Mouse (Mus musculus) MN1 (cell line): ENCODE measurements at regions not wholly inside any gene's neighbourhood (a gene's known extent, or its start where the extent isn't known, plus 50 kb on each side); places are given as distances from the start of the nearest gene placed in this dataset.
"Not testable (repeated sequence)": the region's sequence is repeated elsewhere in the genome, so short reads cannot be mapped to it uniquely, and the experiment has no call there.

ENCODE experiments used
- DNase-seq: peaks from one replicate; pipeline ENCODE4 v3.0.0-alpha.2; 2016; ENCODE audit warnings: low spot score

- DNase-seq: no peak
Measured at GRCm38 (mm10) chr13:26267501-26267900, 502.5 kb downstream of the Hdgfl1 start.

GRCm38 (mm10) chr13:26235941-26236340, 534.0 kb downstream of the Hdgfl1 start:
- no peak for DNase-seq

DNA sequence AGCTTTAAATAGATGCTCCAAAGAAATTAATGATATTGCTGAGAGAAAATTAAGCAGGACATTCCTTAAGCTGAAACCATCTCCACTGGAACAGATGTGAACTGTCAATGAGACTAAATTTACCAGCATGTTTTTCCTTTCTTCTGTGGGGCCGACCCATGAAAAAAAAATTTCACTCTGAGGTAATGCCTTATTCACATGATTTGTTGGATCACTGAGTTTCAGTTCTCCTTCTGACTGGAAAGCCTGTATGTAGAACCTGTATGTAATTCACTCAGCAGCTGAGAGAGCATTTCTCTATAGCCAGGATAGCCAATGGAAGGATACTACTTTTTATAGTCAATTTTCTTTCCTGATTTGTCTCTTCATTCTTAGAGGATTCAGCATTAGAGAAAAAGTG, 535.3 kb downstream of the Hdgfl1 start:
- DNase-seq: no peak

GRCm38 (mm10) chr13:26217299-26217698, 552.7 kb downstream of the Hdgfl1 start:
- no peak for DNase-seq

- no peak for DNase-seq
Measured at GRCm38 (mm10) chr13:26216579-26216978, 553.4 kb downstream of the Hdgfl1 start.

DNA sequence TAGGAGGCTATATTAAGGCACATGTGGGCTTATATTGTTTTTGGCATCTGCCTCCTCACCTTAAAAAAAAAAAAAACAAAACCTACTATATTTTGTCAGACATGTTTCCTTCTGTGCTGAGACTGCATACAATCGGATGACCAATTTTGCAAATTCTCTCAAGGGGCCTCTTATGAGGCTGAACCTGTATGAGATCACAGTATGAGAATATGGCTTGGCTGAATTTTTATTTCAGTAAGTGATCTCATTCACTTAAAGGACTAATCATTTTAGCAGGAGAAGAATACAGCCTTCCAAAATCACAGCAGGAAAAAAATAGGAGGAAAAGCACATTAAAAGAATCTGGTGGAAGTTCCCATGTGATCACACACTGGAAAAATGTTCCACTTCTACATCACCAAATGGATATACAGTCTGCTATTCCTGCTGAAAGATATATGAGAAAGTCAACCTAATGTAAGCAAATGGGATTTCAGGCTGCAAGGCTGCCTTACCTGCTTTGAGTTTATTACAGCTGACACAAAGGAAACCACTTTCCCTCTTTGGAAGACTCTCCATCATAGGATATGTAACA, 564.3 kb downstream of the Hdgfl1 start:
- DNase-seq: no peak

DNA sequence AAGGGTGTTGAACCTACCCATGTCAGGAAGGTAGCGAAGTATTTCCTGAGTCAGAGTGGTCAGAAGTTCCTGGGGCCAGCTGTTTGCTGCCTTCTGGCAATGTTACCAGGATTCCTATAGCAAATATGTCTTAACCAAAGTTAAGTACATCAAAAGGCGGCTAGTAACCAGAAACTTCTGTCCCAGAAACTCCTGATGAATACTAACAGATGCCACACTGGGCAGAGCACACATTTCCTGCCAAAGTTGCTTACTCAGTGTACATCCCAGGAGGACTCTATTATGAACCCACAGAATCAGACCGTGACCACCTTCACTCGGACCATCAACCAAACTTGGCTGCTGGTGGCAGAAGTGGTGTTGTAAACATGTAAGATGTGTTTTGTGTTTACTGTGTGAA, 575.3 kb downstream of the Hdgfl1 start:
- no peak for DNase-seq

DNA sequence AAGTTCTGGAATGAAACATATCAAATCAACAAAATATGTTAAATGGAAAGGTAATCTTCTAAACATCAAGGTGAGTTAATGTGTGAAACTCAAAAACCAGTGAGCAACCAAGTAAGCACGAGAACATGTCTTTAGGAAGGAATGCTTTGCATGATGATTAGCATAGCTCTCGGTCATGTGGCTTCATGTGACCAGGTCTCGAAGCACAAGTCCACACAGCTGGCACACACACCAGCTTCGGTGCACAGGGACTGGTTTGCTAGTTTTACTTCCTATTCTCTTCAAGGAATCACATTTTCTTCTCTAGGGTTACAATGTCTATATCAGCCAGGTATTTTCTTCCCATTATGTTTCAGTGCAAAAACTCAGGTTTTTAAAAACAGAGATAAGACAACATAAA, 586.1 kb downstream of the Hdgfl1 start:
- no peak for DNase-seq

- DNase-seq: no peak
Measured at GRCm38 (mm10) chr13:26171891-26172482, 598.0 kb downstream of the Hdgfl1 start.

- DNase-seq: no peak
Measured at GRCm38 (mm10) chr13:26169641-26170040, 600.3 kb downstream of the Hdgfl1 start.

DNA sequence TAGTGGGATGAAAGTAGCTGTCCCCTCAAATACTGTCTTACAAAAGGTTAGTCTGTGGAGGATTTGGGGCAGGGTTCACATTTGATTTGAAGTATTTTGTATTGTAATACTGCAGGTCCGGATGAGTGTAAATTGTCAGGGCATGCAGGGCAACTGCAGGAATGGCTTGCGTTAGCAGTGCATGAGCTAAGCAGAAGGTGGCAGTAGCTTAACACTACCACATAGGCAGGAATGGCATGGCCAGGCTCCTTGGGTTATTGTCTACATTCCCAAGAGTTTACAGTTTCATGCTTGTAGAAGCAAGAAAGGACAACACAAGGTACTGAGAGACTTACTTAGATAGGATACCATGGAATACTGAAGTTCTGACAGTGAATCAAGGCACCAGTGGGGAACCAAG, 611.3 kb downstream of the Hdgfl1 start:
- no peak for DNase-seq

- peak; percentile 47 for DNase-seq
Measured at GRCm38 (mm10) chr13:26154701-26155471, 615.1 kb downstream of the Hdgfl1 start.

DNA sequence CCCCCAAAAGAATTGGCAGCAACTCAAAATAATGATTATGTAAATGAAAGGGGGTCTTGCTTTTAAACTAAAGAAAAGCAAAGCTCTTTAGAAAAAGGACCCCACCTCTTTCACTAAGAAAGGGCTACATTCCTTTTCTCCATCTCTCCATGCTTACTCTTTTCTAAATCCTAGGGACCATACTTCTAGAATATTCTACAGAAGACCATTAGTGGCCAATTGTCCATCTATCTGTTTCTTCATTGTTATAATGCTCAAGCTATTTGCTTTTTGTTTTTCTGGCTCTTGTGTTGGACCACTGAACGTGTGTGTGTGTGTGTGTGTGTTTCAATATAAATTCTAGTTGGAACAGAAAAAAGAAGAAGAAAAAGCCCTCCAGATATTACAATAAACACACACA, 615.7 kb downstream of the Hdgfl1 start:
- no peak for DNase-seq

GRCm38 (mm10) chr13:26153093-26153492, 616.9 kb downstream of the Hdgfl1 start:
- DNase-seq: no peak

DNA sequence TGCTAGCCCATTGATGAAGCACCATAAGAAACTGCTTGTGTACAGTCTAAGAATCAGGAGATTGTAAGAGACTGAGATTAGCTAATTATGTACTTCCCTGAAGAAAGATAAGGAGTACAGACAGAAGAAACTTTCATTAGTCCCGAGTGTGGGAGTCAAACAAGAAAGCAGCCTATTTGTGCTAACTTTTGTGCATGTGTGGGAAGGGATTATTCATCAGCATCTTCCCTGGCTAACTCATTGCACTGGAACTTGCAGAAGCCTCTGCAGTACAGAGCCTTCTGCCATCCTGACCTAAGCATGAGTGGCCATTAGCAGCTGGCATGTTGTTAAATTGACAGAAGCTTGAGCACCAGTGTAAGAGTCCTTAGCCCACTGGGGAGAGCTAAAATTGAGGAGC, 619.5 kb downstream of the Hdgfl1 start:
- DNase-seq: no peak

GRCm38 (mm10) chr13:26142811-26143210, 627.2 kb downstream of the Hdgfl1 start:
- DNase-seq: no peak

GRCm38 (mm10) chr13:26119363-26119762, 650.6 kb downstream of the Hdgfl1 start:
- DNase-seq: peak; percentile 5

DNA sequence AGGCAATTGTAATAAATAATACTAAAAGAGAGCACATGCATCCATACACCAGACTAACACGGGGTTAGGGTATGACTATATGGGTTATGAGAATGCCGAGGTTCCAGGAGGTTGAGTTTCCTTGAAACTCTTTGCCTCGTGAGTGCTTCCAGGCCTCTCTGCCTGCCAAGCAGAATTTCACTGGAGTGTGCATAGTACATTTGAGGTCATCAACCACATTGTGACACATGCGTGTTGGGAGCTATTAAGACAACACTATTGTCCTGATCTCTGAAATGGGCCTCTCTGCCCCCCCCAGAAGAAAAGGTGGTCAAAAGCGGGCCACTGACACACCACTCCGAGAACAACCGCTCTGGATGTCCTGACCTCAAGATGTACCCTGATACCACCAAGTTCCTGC, 655.8 kb downstream of the Hdgfl1 start:
- no peak for DNase-seq

DNA sequence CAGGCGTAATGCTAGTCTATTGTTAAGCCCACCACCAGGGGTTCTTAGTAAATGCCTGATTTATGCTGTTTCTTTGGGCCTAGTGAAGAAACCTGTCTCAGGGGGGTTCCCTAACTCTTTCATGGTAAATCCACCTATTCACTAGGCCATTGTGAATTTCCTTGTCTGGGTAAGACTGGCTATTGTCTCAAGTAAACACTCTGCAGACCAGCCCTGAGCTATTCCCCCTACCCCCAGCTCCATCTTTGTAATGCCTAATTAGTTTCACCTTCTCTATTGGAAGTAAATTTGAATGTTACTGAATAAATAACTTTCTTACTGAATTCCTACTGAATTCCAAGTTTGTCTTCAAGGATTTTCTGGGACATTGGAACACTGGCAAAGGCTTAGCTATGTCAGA, 656.2 kb downstream of the Hdgfl1 start:
- DNase-seq: not testable (repeated sequence)

DNA sequence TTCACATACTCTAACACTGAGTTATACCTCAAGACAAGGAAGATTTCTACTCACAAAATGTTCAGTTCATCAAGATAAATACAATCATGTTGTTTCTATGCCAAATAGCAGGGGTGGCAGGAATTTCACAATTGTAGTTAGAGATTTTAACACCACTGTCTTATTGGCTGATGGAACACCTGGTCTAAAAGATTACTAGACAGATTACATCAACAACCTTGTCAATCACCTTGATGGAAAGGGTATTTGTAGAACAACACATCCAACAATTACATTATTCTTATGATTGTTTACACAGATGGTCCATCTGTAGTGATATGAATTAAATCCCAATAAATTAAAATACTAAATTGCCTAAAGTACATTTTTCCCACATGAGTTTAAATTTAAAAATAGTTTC, 657.4 kb downstream of the Hdgfl1 start:
- DNase-seq: no peak

- no peak for DNase-seq
Measured at GRCm38 (mm10) chr13:26109013-26109412, 661.0 kb downstream of the Hdgfl1 start.

- no peak for DNase-seq
Measured at GRCm38 (mm10) chr13:26088727-26089126, 681.2 kb downstream of the Hdgfl1 start.

DNA sequence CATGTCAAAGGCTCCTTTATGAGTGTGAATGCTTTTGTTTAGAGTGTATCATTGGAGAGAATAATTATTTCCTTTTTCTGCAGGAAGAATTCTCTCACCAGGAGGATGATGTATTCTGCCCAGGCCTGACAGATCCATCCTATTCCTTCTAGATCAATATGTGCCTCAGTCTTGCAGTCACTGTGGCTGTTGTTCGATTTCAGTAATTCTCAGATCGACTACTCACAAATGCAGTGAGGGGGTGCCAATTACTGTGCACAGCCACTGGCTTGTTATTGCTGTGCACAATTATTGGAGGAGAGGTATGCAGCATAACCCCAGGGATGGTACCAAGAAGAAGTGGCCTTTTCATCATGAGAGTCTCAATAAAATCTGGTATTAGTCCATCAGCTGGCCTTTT, 689.2 kb downstream of the Hdgfl1 start:
- no peak for DNase-seq

- no peak for DNase-seq
Measured at GRCm38 (mm10) chr13:26080302-26080701, 689.7 kb downstream of the Hdgfl1 start.
